7 mouse cellular contexts compared by ENCODE assay signal in genomic region chr5:102069767-102070413, GRCm38 (mm10). TPM values are rescaled to one million over a fixed set of nuclear protein-coding genes. Genes with fewer than 3 reads are reported as not detected.
DNase-seq lines count a peak whose midpoint lies in the region; ATAC-seq and TF ChIP-seq lines count a peak whose summit lies in the region.

TSS of gene Wdfy3 (minus strand) at chr5:102069921.

- H3K9ac ChIP-seq in embryonic facial prominence, embryonic 14.5 days (ENCODE audit: low read depth, low read length): peak within 1 kb of the TSS; percentile 98
- H3K9ac ChIP-seq in heart, adult 2 months (ENCODE audit: low read depth, low read length): peak within 1 kb of the TSS; percentile 93
- H3K9ac ChIP-seq in limb, embryonic 12.5 days (replicated peaks): peak within 1 kb of the TSS; percentile 99
- peak within 1 kb of the TSS; percentile 99 for H3K9ac ChIP-seq in midbrain, embryonic 13.5 days (replicated peaks)

- intact Hi-C loops in heart, adult 2 months (cut with DNase I): loop anchor here (2.0 to 5.0 kb wide), 4 partner anchors 43 to 303 kb away; partner anchors contain the start of gene Cds1

- peaks cover 34% of the 10 kb centered on the region for H3K4me1 ChIP-seq in bone marrow macrophage, adult 2 months (ENCODE audit: control insufficient read depth, insufficient read depth, low read length)
- peaks cover 17% of the 10 kb centered on the region; the same call in 1 of the 2 replicates for H3K4me1 ChIP-seq in embryonic facial prominence, embryonic 14.5 days (ENCODE audit: control insufficient read depth, insufficient read depth, low read length)
- H3K4me1 ChIP-seq in heart, adult 2 months (ENCODE audit: control insufficient read depth, insufficient read depth, low read length): peaks cover 5% of the 10 kb centered on the region
- H3K4me1 ChIP-seq in limb, embryonic 12.5 days (replicated peaks): peaks cover 40% of the 10 kb centered on the region
- peaks cover 51% of the 10 kb centered on the region for H3K4me1 ChIP-seq in midbrain, embryonic 13.5 days (replicated peaks)

- H3K36me3 ChIP-seq in embryonic facial prominence, embryonic 14.5 days (ENCODE audit: control insufficient read depth, insufficient read depth, low read length): no peaks in the 10 kb centered on the region
- no peaks in the 10 kb centered on the region for H3K36me3 ChIP-seq in heart, adult 2 months (ENCODE audit: control insufficient read depth, insufficient read depth, low read length)
- peaks cover 11% of the 10 kb centered on the region; the same call in 1 of the 2 replicates for H3K36me3 ChIP-seq in limb, embryonic 12.5 days
- 0 out of 2 replicates have a peak, but pooled peaks cover 4% of the 10 kb centered on the region for H3K36me3 ChIP-seq in midbrain, embryonic 13.5 days

- WGBS in embryonic facial prominence, embryonic 14.5 days: 1% methylated on average over 41 of the region's 62 CpGs
- WGBS in heart, adult 2 months: under 1% methylated on average over 62 of the region's 62 CpGs
- under 1% methylated on average over 61 of the region's 62 CpGs for WGBS in limb, embryonic 12.5 days
- WGBS in midbrain, embryonic 13.5 days: under 1% methylated on average over 54 of the region's 62 CpGs

- peak within 1 kb of the TSS; percentile 100 for H3K27ac ChIP-seq in bone marrow macrophage, adult 2 months (ENCODE audit: insufficient read depth, low read depth, low read length)
- H3K27ac ChIP-seq in embryonic facial prominence, embryonic 14.5 days (replicated peaks; ENCODE audit: low read depth, low read length): peak within 1 kb of the TSS; percentile 96
- H3K27ac ChIP-seq in heart, adult 2 months: peak within 1 kb of the TSS; percentile 87
- peak within 1 kb of the TSS; percentile 98 for H3K27ac ChIP-seq in limb, embryonic 12.5 days
- peak within 1 kb of the TSS; percentile 99 for H3K27ac ChIP-seq in midbrain, embryonic 13.5 days

- no peaks in the 10 kb centered on the region for H3K27me3 ChIP-seq in embryonic facial prominence, embryonic 14.5 days (replicated peaks; ENCODE audit: control insufficient read depth, insufficient read depth, low read length)
- no peaks in the 10 kb centered on the region for H3K27me3 ChIP-seq in heart, adult 2 months (ENCODE audit: control insufficient read depth, insufficient read depth, low read length)
- no peaks in the 10 kb centered on the region for H3K27me3 ChIP-seq in limb, embryonic 12.5 days
- H3K27me3 ChIP-seq in midbrain, embryonic 13.5 days: no peaks in the 10 kb centered on the region

- peaks cover 4% of the 10 kb centered on the region for H3K79me2 ChIP-seq in heart, adult 2 months (replicated peaks; ENCODE audit: control insufficient read depth, insufficient read depth, low read length)

- DNase-seq in embryonic facial prominence, embryonic 14.5 days (ENCODE audit: low spot score): peak; percentile 95
- peak; percentile 92 to 93 for DNase-seq in heart, adult 2 months
- peak; percentile 89 for DNase-seq in kidney, adult 9 months
- peak; percentile 44 for DNase-seq in spleen, adult 12 weeks (ENCODE audit: low spot score)

- peak within 1 kb of the TSS; percentile 90 for H3K4me2 ChIP-seq in embryonic facial prominence, embryonic 14.5 days (ENCODE audit: low read depth, low read length)
- peak within 1 kb of the TSS; percentile 66 for H3K4me2 ChIP-seq in limb, embryonic 12.5 days
- peak within 1 kb of the TSS; percentile 68 for H3K4me2 ChIP-seq in midbrain, embryonic 13.5 days (replicated peaks)

- no peaks in the 10 kb centered on the region for H3K9me3 ChIP-seq in embryonic facial prominence, embryonic 14.5 days (ENCODE audit: control insufficient read depth, low read length)
- H3K9me3 ChIP-seq in limb, embryonic 12.5 days: no peaks in the 10 kb centered on the region
- no peaks in the 10 kb centered on the region for H3K9me3 ChIP-seq in midbrain, embryonic 13.5 days

- peak; percentile 94 for ATAC-seq in embryonic facial prominence, embryonic 14.5 days (ENCODE audit: low read depth)
- peak; percentile 88 for ATAC-seq in limb, embryonic 12.5 days (ENCODE audit: insufficient number of reproducible peaks, insufficient read depth, low FRiP score, low TSS enrichment, low read depth)
- ATAC-seq in midbrain, embryonic 13.5 days: peak; percentile 90

- H3K4me3 ChIP-seq in bone marrow macrophage, adult 2 months (ENCODE audit: insufficient read depth, low read length): peak within 1 kb of the TSS; percentile 94
- peak within 1 kb of the TSS; percentile 92 for H3K4me3 ChIP-seq in embryonic facial prominence, embryonic 14.5 days (ENCODE audit: low read depth, low read length)
- peak within 1 kb of the TSS; percentile 93 for H3K4me3 ChIP-seq in heart, adult 2 months
- peak within 1 kb of the TSS; percentile 95 for H3K4me3 ChIP-seq in limb, embryonic 12.5 days (replicated peaks)
- peak within 1 kb of the TSS; percentile 92 for H3K4me3 ChIP-seq in midbrain, embryonic 13.5 days (replicated peaks)

- TF ChIP-seq CTCF in bone marrow macrophage, adult 2 months (IDR thresholded peaks at IDR 0.05; ENCODE audit: low read depth, low read length): no peak
- peak; percentile 22; the same call in 1 of the 2 replicates for TF ChIP-seq CTCF in heart, adult 2 months (IDR thresholded peaks at IDR 0.05)

- 0 out of 2 replicates have a peak, but pooled peaks have one; percentile 30 for TF ChIP-seq EP300 in heart, adult 2 months (IDR thresholded peaks at IDR 0.05; ENCODE audit: insufficient read depth, low read depth, low read length)

- peak; percentile 67; the same call in 1 of the 2 replicates for TF ChIP-seq POLR2A in bone marrow macrophage, adult 2 months (IDR thresholded peaks at IDR 0.05; ENCODE audit: borderline replicate concordance, low read depth, low read length)
- peak; percentile 79 for TF ChIP-seq POLR2A in heart, adult 2 months (IDR thresholded peaks at IDR 0.05; ENCODE audit: insufficient read depth, low read depth, low read length)

RNA-seq across cellular contexts. Expression of gene Wdfy3, which starts in this region (rescaled TPM):
- 38.5 and 43.0 TPM in 2 replicates for polyA plus RNA-seq in bone marrow macrophage, adult 2 months (2012; ENCODE audit: insufficient read depth, insufficient read length, missing spikeins)
- polyA plus RNA-seq in embryonic facial prominence, embryonic 14.5 days (2014; fragmentation: Nextera tagmentation; extraction: Ambion mirVana): 19.5 and 20.0 TPM in 2 replicates
- total RNA-seq in heart, adult 2 months (2021): 10 to 100 TPM; 29.0 to 29.3 TPM
- 11.6 and 13.9 TPM in 2 replicates for polyA plus RNA-seq in heart, adult 2 months (2012; rRNA removed)
- 20.5 and 22.2 TPM in 2 replicates for polyA plus RNA-seq in limb, embryonic 12.5 days (2016; fragmentation: Nextera tagmentation; extraction: Ambion mirVana)
- polyA plus RNA-seq in midbrain, embryonic 13.5 days (2015; fragmentation: Nextera tagmentation; extraction: Ambion mirVana): 30.0 and 33.6 TPM in 2 replicates

Comparison
In these comparisons a context has a peak if more than half of its experiments do, and no peak if none do; other contexts are left out.
1. Peak in every context shown above with its lines: DNase-seq, ATAC-seq, H3K4me3 ChIP-seq and H3K27ac ChIP-seq.
2. DNase-seq: peak in every context shown above with its lines; median percentile 95 in embryonic facial prominence, embryonic 14.5 days; 92 in heart, adult 2 months; 89 in kidney, adult 9 months; 44 in spleen, adult 12 weeks.